Mouse (Mus musculus): ENCODE measurements around the gene Ebpl. TPM values are rescaled to one million over a fixed set of nuclear protein-coding genes. Genes with fewer than 3 reads are reported as not detected.

Ebpl gene
- polyA plus RNA-seq, 1 experiment from 2014 or later, result 4.0 TPM

GRCm38 (mm10) chr14:61360981-61361511 lies 807 bp upstream of the Ebpl start:
- ChIA-PET POLR2A (no interaction called here), CTCF (no interaction called here)
- DNase-seq (ENCODE audit: low read depth, low spot score) (no peak), ATAC-seq (no peak)
- no peak for TF ChIP-seq CTCF (IDR thresholded peaks at IDR 0.05)
- in situ Hi-C loops (cut with MboI; ENCODE audit: low pct_unique_long_range_greater_than_20kb), result no loop called here
- no peaks in the 10 kb centered on the region for H3K27me3 ChIP-seq

- DNase-seq (ENCODE audit: low read depth, low spot score) (no peak), ATAC-seq (no peak)
- in situ Hi-C loops (cut with MboI; ENCODE audit: low pct_unique_long_range_greater_than_20kb), result no loop called here
- H3K27me3 ChIP-seq, result no peaks in the 10 kb centered on the region
- ChIA-PET CTCF (no interaction called here), POLR2A (interaction anchor here (0.7 kb wide), 1 partner anchor 133 kb away, joined by 3 read pairs; no protein-coding TSS in a partner anchor)
- no peak for TF ChIP-seq CTCF (IDR thresholded peaks at IDR 0.05)
Observed at GRCm38 (mm10) chr14:61354251-61355235, 5.7 kb downstream of the Ebpl start.

GRCm38 (mm10) chr14:61350808-61351207 lies 9.4 kb downstream of the Ebpl start:
- no peak for TF ChIP-seq CTCF (IDR thresholded peaks at IDR 0.05)
- ATAC-seq, result no peak
- no peaks in the 10 kb centered on the region for H3K27me3 ChIP-seq
- ChIA-PET CTCF (interaction anchor here (1.0 kb wide), 1 partner anchor 9 kb away, joined by 3 read pairs; no protein-coding TSS in a partner anchor), POLR2A (no interaction called here)
- DNase-seq (ENCODE audit: low read depth, low spot score), result no peak
- in situ Hi-C loops (cut with MboI; ENCODE audit: low pct_unique_long_range_greater_than_20kb), result no loop called here

- CTCF ChIA-PET, result interaction anchor here (1.1 kb wide), 1 partner anchor 18 kb away, joined by 3 read pairs; no protein-coding TSS in a partner anchor
- TF ChIP-seq CTCF (IDR thresholded peaks at IDR 0.05), result no peak
- POLR2A ChIA-PET, result interaction anchor here (1.5 kb wide), 1 partner anchor 9 kb away, joined by 5 read pairs; no protein-coding TSS in a partner anchor
- ATAC-seq (no peak), DNase-seq (ENCODE audit: low read depth, low spot score) (no peak)
- in situ Hi-C loops (cut with MboI; ENCODE audit: low pct_unique_long_range_greater_than_20kb), result no loop called here
- H3K27me3 ChIP-seq, result no peaks in the 10 kb centered on the region
Observed at GRCm38 (mm10) chr14:61349876-61350275, 10.4 kb downstream of the Ebpl start.

- DNase-seq (ENCODE audit: low read depth, low spot score) (no peak), ATAC-seq (no peak)
- POLR2A ChIA-PET, result no interaction called here
- TF ChIP-seq CTCF (IDR thresholded peaks at IDR 0.05), result no peak
- in situ Hi-C loops (cut with MboI; ENCODE audit: low pct_unique_long_range_greater_than_20kb), result no loop called here
- no peaks in the 10 kb centered on the region for H3K27me3 ChIP-seq
- CTCF ChIA-PET, result interaction anchor here (0.9 to 1.3 kb wide), 2 partner anchors 17 to 151 kb away, joined by 3 read pairs; no protein-coding TSS in a partner anchor
Observed at GRCm38 (mm10) chr14:61346827-61347698, 13.2 kb downstream of the Ebpl start.

- ATAC-seq, result no peak
- no peak for DNase-seq (ENCODE audit: low read depth, low spot score)
- no peaks in the 10 kb centered on the region for H3K27me3 ChIP-seq
- CTCF ChIA-PET, result interaction anchor here (1.5 kb wide), 1 partner anchor 68 kb away, joined by 3 read pairs; no protein-coding TSS in a partner anchor
- POLR2A ChIA-PET, result no interaction called here
- no peak for TF ChIP-seq CTCF (IDR thresholded peaks at IDR 0.05)
- in situ Hi-C loops (cut with MboI; ENCODE audit: low pct_unique_long_range_greater_than_20kb), result no loop called here
Observed at GRCm38 (mm10) chr14:61344590-61344989, 15.6 kb downstream of the Ebpl start.

- in situ Hi-C loops (cut with MboI; ENCODE audit: low pct_unique_long_range_greater_than_20kb), result no loop called here
- TF ChIP-seq CTCF (IDR thresholded peaks at IDR 0.05), result no peak
- no peaks in the 10 kb centered on the region for H3K27me3 ChIP-seq
- CTCF ChIA-PET, result no interaction called here
- POLR2A ChIA-PET, result no interaction called here
- no peak for DNase-seq (ENCODE audit: low read depth, low spot score)
- no peak for ATAC-seq
Observed at GRCm38 (mm10) chr14:61339381-61339780, 20.9 kb downstream of the Ebpl start.

GRCm38 (mm10) chr14:61330996-61331561 lies 29.2 kb downstream of the Ebpl start:
- ATAC-seq (peak; percentile 69), DNase-seq (ENCODE audit: low read depth, low spot score) (peak; percentile 30)
- peak; percentile 83 for TF ChIP-seq CTCF (IDR thresholded peaks at IDR 0.05)

GRCm38 (mm10) chr14:61330591-61330990 lies 29.6 kb downstream of the Ebpl start:
- no peaks in the 10 kb centered on the region for H3K27me3 ChIP-seq
- ATAC-seq (no peak), DNase-seq (ENCODE audit: low read depth, low spot score) (no peak)
- in situ Hi-C loops (cut with MboI; ENCODE audit: low pct_unique_long_range_greater_than_20kb), result loop anchor here (5.0 kb wide), 3 partner anchors 107 to 1127 kb away; partner anchors contain the start of genes Gucy1b2 and Kpna3
- no peak for TF ChIP-seq CTCF (IDR thresholded peaks at IDR 0.05)
- CTCF ChIA-PET, result interaction anchor here (0.8 to 2.3 kb wide), 8 partner anchors 9 to 176 kb away, joined by 3 to 10 read pairs (median 4); no protein-coding TSS in a partner anchor
- POLR2A ChIA-PET, result interaction anchor here (0.6 kb wide), 1 partner anchor 388 kb away, joined by 3 read pairs; no protein-coding TSS in a partner anchor

More at GRCm38 (mm10) chr14:61330996-61331561, 29.2 kb downstream of the Ebpl start:
- ChIA-PET CTCF (interaction anchor here (0.8 to 2.3 kb wide), 9 partner anchors 9 to 176 kb away, joined by 3 to 10 read pairs (median 5); no protein-coding TSS in a partner anchor), POLR2A (interaction anchor here (0.6 kb wide), 1 partner anchor 388 kb away, joined by 3 read pairs; no protein-coding TSS in a partner anchor)
- in situ Hi-C loops (cut with MboI; ENCODE audit: low pct_unique_long_range_greater_than_20kb), result loop anchor here (5.0 kb wide), 3 partner anchors 106 to 1126 kb away; partner anchors contain the start of genes Gucy1b2 and Kpna3
- H3K27me3 ChIP-seq, result no peaks in the 10 kb centered on the region

Measured in Patski (cell line).